Mouse (Mus musculus) MEL-GATA-1-ER (cell line): Measurements from ENCODE around the gene Ppil3.
A peak's percentile ranks its signal among the peaks of the same experiment; 100 is the strongest.

Experiments
- DNase-seq: peaks from one replicate; pipeline ENCODE4 v3.0.0-alpha.2; 2012; ENCODE audit warnings: low read depth; ENCODE audit errors: extremely low read depth

The Ppil3 gene

GRCm38 (mm10) chr1:58409553-58410197 is 35.6 kb downstream of the Ppil3 start:
- no peak for DNase-seq

- DNase-seq = no peak
These were observed 37.1 kb downstream of the Ppil3 start for GRCm38 (mm10) chr1:58408141-58408540.

- no peak for DNase-seq
These were observed 38.0 kb downstream of the Ppil3 start for GRCm38 (mm10) chr1:58407321-58407720.

GRCm38 (mm10) chr1:58403745-58404144 is 41.5 kb downstream of the Ppil3 start:
- no peak for DNase-seq

- no peak for DNase-seq
These were observed 43.9 kb downstream of the Ppil3 start for GRCm38 (mm10) chr1:58401396-58401795.

GRCm38 (mm10) chr1:58397731-58398130 is 47.6 kb downstream of the Ppil3 start:
- no peak for DNase-seq

- DNase-seq = no peak
These were observed 49.1 kb downstream of the Ppil3 start for GRCm38 (mm10) chr1:58396179-58396578.

- DNase-seq = no peak
These were observed 49.9 kb downstream of the Ppil3 start for GRCm38 (mm10) chr1:58395341-58395740.

GRCm38 (mm10) chr1:58393284-58394195 is 51.7 kb downstream of the Ppil3 start:
- DNase-seq = peak; percentile 57

- DNase-seq = peak; percentile 87
These were observed 52.5 kb downstream of the Ppil3 start, which contains the start of gene Bzw1 for GRCm38 (mm10) chr1:58392652-58393283. Bzw1 (plus strand) TSS chr1:58392898.

GRCm38 (mm10) chr1:58392268-58392651 is 53.0 kb downstream of the Ppil3 start:
- no peak for DNase-seq

- DNase-seq = no peak
These were observed 53.6 kb downstream of the Ppil3 start for GRCm38 (mm10) chr1:58391421-58392267.

GRCm38 (mm10) chr1:58382586-58383281 is 62.6 kb downstream of the Ppil3 start:
- no peak for DNase-seq
